Mouse (Mus musculus) ES-E14 (cell line): ENCODE measurements around the gene Cage1.

Experiments used
- CHD2 ChIP-seq: IDR thresholded peaks from 2 replicates; pipeline ENCODE4 v1.6.1; 2014; ENCODE audit warnings: mild to moderate bottlenecking, low read depth, low read length, inconsistent platforms
- MAFK ChIP-seq: IDR thresholded peaks from 2 replicates; pipeline ENCODE4 v1.6.1; 2014; ENCODE audit warnings: mild to moderate bottlenecking, low read depth, low read length, inconsistent platforms; ENCODE audit not compliant: insufficient read depth
- ZNF384 ChIP-seq: IDR thresholded peaks from 2 replicates; pipeline ENCODE4 v1.6.1; 2012; ENCODE audit warnings: low read depth, low read length, inconsistent platforms

DNA sequence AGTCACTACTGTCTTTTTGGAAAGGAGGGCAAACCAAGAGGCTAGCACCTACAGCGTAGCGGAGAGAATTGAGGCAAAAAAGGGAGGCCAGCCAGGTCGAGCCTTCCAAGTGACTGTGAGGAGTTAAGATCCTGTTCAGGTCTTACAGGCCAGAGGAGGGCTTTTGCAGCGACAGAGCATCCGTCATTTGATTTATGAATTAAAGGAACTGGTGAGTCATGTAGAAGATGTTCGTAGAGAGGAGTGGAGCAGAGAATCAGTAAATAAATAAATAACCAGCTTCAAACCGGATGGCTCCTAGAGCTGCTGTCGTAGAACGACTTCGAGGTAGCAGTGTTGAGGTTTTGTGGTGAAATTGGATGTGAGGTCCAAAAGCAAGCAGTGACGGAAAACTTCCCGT lies 942 bp upstream of the Cage1 start:
- no peak for TF ChIP-seq MAFK
- no peak for TF ChIP-seq CHD2
- TF ChIP-seq ZNF384: no peak
